Mouse (Mus musculus) lung, embryonic 16.5 days (tissue): ENCODE measurements around the gene Gm45521. TPM values are rescaled to one million over a fixed set of nuclear protein-coding genes. Genes with fewer than 3 reads are reported as not detected.

Source experiments
- ATAC-seq: fragments of 200-750 bp; cut with Nextera tagmentation; 2 replicates; pipeline ENCODE4 v1.8.0; 2017; ENCODE audit warnings: low read depth, mild to moderate bottlenecking, moderate library complexity
- H3K27ac ChIP-seq: fragments of 300-500 bp; sonication (generic); 2 replicates; pipeline ENCODE4 v1.5.1; 2014; ENCODE audit warnings: mild to moderate bottlenecking, control low read depth, low read length
- H3K27me3 ChIP-seq: fragments of 300-500 bp; sonication (generic); 2 replicates; pipeline ENCODE4 v1.6.1; 2014; ENCODE audit warnings: low read depth, low read length, mixed read lengths; ENCODE audit not compliant: control insufficient read depth, insufficient read depth
- H3K36me3 ChIP-seq: fragments of 300-500 bp; sonication (generic); 2 replicates; pipeline ENCODE4 v1.6.1; 2014; ENCODE audit warnings: low read length; ENCODE audit not compliant: control insufficient read depth, insufficient read depth
- H3K4me1 ChIP-seq: fragments of 300-500 bp; sonication (generic); replicated peaks from 2 replicates; pipeline ENCODE4 v1.6.1; 2014; ENCODE audit warnings: low read length, mixed read lengths; ENCODE audit not compliant: control insufficient read depth, insufficient read depth
- H3K4me2 ChIP-seq: fragments of 300-500 bp; sonication (generic); 2 replicates; pipeline ENCODE4 v1.6.1; 2014; ENCODE audit warnings: low read depth, low read length, control low read depth
- H3K4me3 ChIP-seq: fragments of 300-500 bp; sonication (generic); 2 replicates; pipeline ENCODE4 v1.5.1; 2014; ENCODE audit warnings: mild to moderate bottlenecking, low read length, control low read depth
- H3K9ac ChIP-seq: fragments of 300-500 bp; sonication (generic); 2 replicates; pipeline ENCODE4 v1.6.1; 2014; ENCODE audit warnings: low read length, control low read depth
- H3K9me3 ChIP-seq: fragments of 300-500 bp; sonication (generic); 2 replicates; pipeline ENCODE4 v1.6.1; 2016; ENCODE audit warnings: low read length; ENCODE audit not compliant: control insufficient read depth
- WGBS: fragments of 180-500 bp; shearing (Covaris S2); extraction: QIAGEN DNeasy Blood & Tissue Kit; methylation state at CpG from one replicate; pipeline ENCODE4 v1.1.7; 2014; 5-methylcytosine and 5-hydroxymethylcytosine counted together
- polyA plus RNA-seq: library from polyadenylated mRNA; unstranded; fragments of >200 nt; fragmentation: Nextera tagmentation; extraction: Ambion mirVana; gene quantifications from 2 replicates; pipeline ENCODE4 v1.2.1, GENCODE M21; 2015

Gm45521 gene
- polyA plus RNA-seq, 1 experiment from 2014 or later = not detected

DNA sequence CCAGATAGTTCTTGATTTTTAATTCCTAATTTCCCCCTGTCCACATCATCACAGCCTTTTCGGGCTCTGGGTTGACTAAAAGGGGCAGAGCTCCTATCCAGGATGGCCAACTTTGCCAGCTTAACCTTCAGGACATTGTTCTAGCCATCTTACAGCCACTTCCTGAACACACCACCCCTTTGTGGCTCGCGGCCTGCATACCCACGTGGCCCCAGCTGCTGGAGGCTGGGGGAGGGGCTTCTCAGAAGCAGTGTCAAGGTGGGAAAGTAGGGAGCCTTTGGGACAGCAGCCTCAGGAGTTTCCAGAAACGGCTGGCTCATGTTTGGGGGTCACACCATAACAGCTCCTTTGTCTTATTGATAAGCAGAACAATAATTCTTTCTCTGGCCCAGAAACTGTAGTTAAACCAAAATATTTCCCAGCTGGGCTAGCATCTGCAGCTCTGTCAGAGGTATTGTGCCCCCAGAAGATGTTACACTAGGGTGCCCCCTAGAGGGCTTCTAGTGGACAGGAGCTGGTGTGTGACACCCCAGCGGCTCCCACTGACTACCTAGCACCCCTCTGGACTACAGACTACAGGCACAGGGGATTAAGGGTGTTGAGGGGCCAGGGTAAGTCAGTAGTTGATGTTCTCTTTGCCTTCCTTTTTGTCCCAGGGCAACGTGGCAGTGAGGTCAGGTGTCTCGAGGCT lies 12.6 kb upstream of the Gm45521 start:
- ATAC-seq = peak; percentile 32; the same call in 1 of the 2 replicates
- peaks cover 2% of the 10 kb centered on the region; the same call in 1 of the 2 replicates for H3K36me3 ChIP-seq
- H3K4me2 ChIP-seq = no peak overlapping the region
- no peak overlapping the region for H3K4me3 ChIP-seq
- WGBS = 45% methylated on average over 8 of the region's 8 CpGs
- no peaks in the 10 kb centered on the region for H3K9me3 ChIP-seq
- no peaks in the 10 kb centered on the region for H3K27me3 ChIP-seq
- no peak overlapping the region for H3K27ac ChIP-seq
- H3K9ac ChIP-seq = no peak overlapping the region
- peaks cover 16% of the 10 kb centered on the region for H3K4me1 ChIP-seq

DNA sequence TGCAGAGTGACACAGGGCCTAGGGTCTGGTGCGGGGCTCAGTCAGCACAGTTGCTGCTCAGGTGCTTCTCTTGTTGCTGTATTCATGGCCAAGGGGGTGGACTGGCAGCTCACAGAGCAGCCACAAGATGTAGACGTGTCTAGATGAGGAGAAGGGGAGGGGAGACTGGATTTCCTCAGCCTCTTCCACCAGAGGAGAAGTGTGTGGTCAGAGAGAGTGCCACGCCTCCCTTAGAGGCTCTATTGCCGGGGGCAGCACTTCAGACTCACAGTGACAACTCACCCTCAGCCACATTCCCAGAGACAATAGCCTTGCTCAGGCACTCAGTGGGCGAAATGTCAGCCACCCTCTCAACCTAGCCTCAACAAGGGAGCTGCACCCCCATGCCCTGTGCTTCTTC lies 11.8 kb upstream of the Gm45521 start:
- no peaks in the 10 kb centered on the region for H3K27me3 ChIP-seq
- H3K4me3 ChIP-seq = no peak overlapping the region
- no peak overlapping the region for H3K27ac ChIP-seq
- ATAC-seq = peak; percentile 23
- peaks cover 7% of the 10 kb centered on the region for H3K36me3 ChIP-seq
- no peaks in the 10 kb centered on the region for H3K9me3 ChIP-seq
- no peak overlapping the region for H3K9ac ChIP-seq
- H3K4me2 ChIP-seq = no peak overlapping the region
- peaks cover 16% of the 10 kb centered on the region for H3K4me1 ChIP-seq
- 66% methylated on average over 5 of the region's 5 CpGs for WGBS

DNA sequence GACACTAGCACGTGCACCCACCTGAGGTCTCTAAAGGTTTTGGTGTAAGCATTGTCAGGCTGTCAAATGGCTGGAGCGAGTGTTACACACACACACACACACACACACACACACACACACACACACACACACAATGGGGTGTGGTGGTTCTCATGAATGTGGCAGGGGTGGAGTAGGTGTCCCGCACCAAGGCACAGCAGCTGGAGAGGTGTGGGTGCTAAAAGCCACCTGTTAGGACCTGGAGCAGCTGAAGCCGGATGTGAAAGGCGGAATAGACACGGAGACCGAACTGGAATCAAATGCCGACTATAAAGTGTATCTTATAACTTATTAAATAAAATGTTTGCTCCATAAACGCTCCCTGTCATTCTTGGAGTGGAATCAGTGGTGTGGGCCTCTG lies 5.9 kb upstream of the Gm45521 start:
- WGBS = 76% methylated on average over 9 of the region's 9 CpGs
- Histone ChIP-seq H3K9ac (no peak overlapping the region), H3K4me2 (no peak overlapping the region), H3K27ac (no peak overlapping the region), H3K27me3 (no peaks in the 10 kb centered on the region), H3K9me3 (no peaks in the 10 kb centered on the region), H3K4me1 (peaks cover 8% of the 10 kb centered on the region), H3K36me3 (peaks cover 14% of the 10 kb centered on the region), H3K4me3 (no peak overlapping the region)
- no peak for ATAC-seq

DNA sequence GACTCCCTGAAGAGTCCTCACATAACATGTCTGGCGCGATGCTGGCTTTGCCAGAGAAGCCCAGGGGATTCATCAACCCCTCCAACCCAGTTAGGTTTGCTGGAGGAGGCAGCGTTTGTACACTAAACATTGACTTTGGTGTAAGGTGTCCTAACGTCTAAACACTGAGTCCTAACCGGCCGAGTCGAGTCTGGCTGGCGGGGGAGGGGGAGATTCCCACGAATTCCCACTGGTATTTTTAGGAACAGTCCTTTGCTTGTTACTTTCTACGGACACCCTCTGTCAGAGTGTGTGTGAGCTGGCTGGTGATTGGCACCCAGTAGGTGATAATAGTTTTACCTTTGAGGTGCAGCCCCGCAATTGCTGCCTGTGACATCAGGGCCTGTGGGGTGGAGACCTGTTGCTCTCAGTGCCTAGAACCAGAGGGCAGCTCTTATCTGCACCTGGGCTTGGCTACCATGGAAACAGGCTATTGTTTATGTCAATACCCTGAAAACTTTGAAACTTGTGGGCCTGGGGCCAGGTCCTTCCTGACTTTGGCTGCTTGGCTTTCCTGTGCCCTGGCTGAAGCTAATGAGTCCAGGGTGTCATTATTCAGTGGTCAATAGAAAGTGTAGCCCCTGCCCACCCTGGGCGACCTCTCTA lies 4.4 kb upstream of the Gm45521 start:
- Histone ChIP-seq H3K9me3 (no peaks in the 10 kb centered on the region), H3K4me1 (peaks cover 8% of the 10 kb centered on the region), H3K27ac (peak overlapping the region; percentile 76), H3K4me2 (no peak overlapping the region), H3K27me3 (no peaks in the 10 kb centered on the region), H3K4me3 (no peak overlapping the region), H3K36me3 (peaks cover 12% of the 10 kb centered on the region), H3K9ac (0 out of 2 replicates have a peak overlapping the region, but pooled peaks have one; percentile 3)
- peak; percentile 78 for ATAC-seq
- WGBS = 17% methylated on average over 12 of the region's 12 CpGs

DNA sequence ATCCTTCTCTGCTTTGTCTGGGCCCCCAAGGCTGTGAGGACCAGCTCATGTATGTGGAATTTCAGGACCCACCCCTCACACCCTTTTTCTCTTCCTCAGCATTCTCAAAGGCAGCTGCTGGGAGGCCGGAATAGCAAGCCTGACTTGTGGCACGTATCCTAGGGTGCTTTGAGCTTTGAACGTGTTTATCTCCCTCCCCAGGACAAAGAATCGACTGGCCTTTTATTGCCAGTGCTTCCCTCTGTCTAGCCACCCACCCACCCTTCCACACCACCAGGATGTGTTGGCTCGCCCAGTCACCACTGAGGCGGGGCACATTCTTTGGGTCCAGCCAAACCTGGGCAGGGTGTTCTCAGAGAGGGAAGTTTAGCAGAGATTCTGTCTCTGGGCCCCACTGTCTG lies 3.0 kb upstream of the Gm45521 start:
- no peak overlapping the region for H3K4me2 ChIP-seq
- peak overlapping the region; percentile 76 for H3K27ac ChIP-seq
- H3K36me3 ChIP-seq = peaks cover 12% of the 10 kb centered on the region
- WGBS = 39% methylated on average over 6 of the region's 6 CpGs
- H3K9me3 ChIP-seq = no peaks in the 10 kb centered on the region
- ATAC-seq = peak; percentile 60
- H3K9ac ChIP-seq = no peak overlapping the region
- no peak overlapping the region for H3K4me3 ChIP-seq
- peaks cover 8% of the 10 kb centered on the region for H3K4me1 ChIP-seq
- no peaks in the 10 kb centered on the region for H3K27me3 ChIP-seq

DNA sequence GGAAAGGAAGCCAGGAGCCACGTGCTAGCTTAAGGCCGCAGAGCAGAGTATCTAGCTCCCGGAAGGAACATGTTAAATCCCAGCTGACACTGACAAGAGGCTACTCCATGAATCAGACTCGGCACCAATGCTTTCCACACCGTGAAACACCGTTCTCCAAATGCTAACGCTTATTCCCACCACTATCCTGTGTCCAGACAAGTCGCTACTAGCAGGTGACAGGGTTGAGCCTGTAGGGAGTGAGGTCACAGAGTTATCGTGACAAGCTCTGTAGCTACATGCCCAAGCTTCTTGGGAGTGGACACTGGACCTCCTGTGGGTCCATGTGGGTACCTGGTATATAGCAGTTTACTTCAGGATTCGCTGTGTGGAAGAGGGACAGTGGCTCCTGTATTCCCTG lies 661 bp upstream of the Gm45521 start:
- Histone ChIP-seq H3K27ac (no peak overlapping the region), H3K4me3 (no peak overlapping the region), H3K27me3 (no peaks in the 10 kb centered on the region), H3K9me3 (no peaks in the 10 kb centered on the region), H3K4me2 (no peak overlapping the region), H3K4me1 (peaks cover 8% of the 10 kb centered on the region), H3K36me3 (no peaks in the 10 kb centered on the region), H3K9ac (no peak overlapping the region)
- no peak for ATAC-seq
- WGBS = 62% methylated on average over 10 of the region's 10 CpGs

DNA sequence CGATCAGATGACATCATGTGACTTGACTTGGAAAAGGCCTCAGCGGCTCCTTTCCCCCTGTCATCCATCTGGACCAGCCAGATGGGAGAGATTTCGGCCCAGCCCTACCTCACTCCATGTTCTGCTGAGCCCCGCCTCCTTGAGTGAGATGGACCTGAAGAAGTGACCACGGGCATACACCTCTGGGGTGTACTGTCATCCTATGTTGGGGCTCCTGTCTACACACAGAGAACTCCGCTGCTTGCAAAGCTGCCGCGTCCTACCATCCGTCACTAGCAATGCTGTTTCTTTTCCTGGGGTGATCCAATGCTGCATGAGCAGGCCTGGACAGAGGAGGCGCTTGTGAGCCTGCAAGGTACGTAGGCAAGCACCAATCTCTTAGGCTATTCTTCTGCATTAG lies 3.5 kb downstream of the Gm45521 start:
- Histone ChIP-seq H3K4me3 (no peak overlapping the region), H3K36me3 (no peaks in the 10 kb centered on the region), H3K27ac (no peak overlapping the region), H3K9me3 (no peaks in the 10 kb centered on the region), H3K4me2 (no peak overlapping the region), H3K4me1 (peaks cover 2% of the 10 kb centered on the region; the same call in 1 of the 2 replicates), H3K27me3 (no peaks in the 10 kb centered on the region), H3K9ac (no peak overlapping the region)
- WGBS = 58% methylated on average over 11 of the region's 11 CpGs
- ATAC-seq = no peak; the same call in 1 of the 2 replicates

DNA sequence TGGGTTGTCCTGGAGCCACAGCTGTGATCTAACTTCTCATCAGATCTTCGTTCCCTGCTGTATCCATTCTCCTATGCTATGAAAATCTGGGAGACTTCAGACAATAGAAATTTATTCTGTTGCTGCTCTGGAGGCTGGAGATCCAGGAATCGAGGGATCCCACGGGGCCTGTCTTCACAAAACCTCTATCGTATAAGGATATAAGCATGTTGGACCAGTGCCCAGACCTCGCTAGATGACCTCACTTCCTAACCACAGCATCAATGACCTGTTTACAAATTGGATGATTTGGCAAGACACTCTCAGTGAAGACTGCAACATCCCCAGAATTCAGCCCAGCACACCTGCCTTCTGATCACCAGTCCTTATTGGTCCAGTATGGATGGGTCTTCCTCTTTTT lies 4.6 kb downstream of the Gm45521 start:
- H3K9ac ChIP-seq = no peak overlapping the region
- no peaks in the 10 kb centered on the region for H3K36me3 ChIP-seq
- no peaks in the 10 kb centered on the region for H3K9me3 ChIP-seq
- H3K4me2 ChIP-seq = no peak overlapping the region
- H3K4me1 ChIP-seq = peaks cover 2% of the 10 kb centered on the region; the same call in 1 of the 2 replicates
- H3K27ac ChIP-seq = no peak overlapping the region
- no peaks in the 10 kb centered on the region for H3K27me3 ChIP-seq
- WGBS = 30% methylated on average over 5 of the region's 5 CpGs
- H3K4me3 ChIP-seq = no peak overlapping the region
- no peak for ATAC-seq

DNA sequence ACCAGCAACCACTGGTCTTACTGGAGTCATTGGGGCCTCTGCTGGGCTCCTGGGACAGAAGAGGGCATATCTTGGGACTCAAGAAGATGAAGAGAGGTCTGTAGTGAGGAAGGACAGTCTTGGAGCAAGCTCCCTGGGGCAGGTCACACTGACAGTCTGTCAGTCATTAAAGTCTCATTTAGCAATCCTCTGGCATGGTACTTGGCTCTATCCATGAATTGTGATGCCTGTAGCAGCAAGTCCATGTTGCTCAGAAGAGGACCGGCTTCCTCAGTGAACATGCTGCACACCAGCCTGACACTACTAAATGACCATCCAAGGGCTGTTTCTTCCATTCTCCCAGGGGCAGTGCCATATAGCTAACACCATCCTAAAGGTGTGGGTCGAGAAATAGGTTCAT lies 5.5 kb downstream of the Gm45521 start:
- Histone ChIP-seq H3K27ac (no peak overlapping the region), H3K4me2 (no peak overlapping the region), H3K9me3 (no peaks in the 10 kb centered on the region), H3K36me3 (no peaks in the 10 kb centered on the region), H3K4me3 (no peak overlapping the region), H3K9ac (no peak overlapping the region), H3K27me3 (no peaks in the 10 kb centered on the region), H3K4me1 (peaks cover 2% of the 10 kb centered on the region; the same call in 1 of the 2 replicates)
- WGBS = 83% methylated on average over 2 of the region's 2 CpGs
- ATAC-seq = no peak
